Mouse (Mus musculus): Measurements from ENCODE around the gene Hfe2.
A peak's percentile ranks its signal among the peaks of the same experiment; 100 is the strongest.

Gene Hfe2

GRCm38 (mm10) chr3:96559398-96559910, 34.5 kb downstream of the Hfe2 start:
- peak; percentile 69 to 75 for DNase-seq

- peak; percentile 54 for DNase-seq
These were observed 35.2 kb downstream of the Hfe2 start for GRCm38 (mm10) chr3:96559911-96560850.

DNA sequence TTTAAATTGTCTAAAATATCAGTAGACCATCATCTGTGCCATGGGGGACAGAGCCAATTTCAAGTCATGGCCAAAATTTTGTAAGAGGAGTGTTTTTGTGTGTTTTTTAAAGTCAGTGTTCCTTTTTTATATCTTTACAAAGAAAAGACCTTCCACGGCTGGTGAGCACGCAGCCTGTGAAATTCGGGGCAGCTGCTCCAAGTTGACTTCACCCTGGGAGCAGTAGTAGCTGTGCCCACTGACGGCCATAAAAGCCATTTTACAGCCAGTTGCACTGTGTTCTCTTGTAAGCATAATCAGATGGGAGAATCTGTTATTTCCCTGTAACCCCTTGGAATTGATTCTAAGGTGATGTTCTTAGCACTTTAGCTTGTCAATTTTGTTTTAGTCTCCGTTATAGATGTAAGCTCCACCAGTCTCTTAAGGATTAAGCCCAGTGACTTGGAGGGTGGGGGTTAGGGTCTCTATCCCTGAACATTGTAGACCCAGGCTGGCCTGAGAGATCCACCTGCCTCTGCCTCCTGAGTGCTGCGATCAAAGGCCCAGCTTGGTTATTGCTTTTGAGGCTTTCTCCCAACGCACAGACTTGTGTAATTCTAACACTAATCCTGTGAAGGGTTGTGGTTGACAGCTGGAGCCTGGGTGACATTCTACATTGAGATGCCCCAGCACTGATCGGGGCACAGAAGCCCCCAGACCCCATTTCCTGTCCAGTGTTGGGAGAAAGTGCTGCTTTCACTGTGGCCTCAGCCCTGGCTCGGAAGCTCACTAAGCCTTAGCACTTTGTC, 36.1 kb downstream of the Hfe2 start:
- peak; percentile 48 to 54 for DNase-seq

- peak; percentile 49 to 55 for DNase-seq
These were observed 37.1 kb downstream of the Hfe2 start for GRCm38 (mm10) chr3:96561946-96562681.

GRCm38 (mm10) chr3:96563267-96563666, 38.3 kb downstream of the Hfe2 start:
- no peak for DNase-seq

DNA sequence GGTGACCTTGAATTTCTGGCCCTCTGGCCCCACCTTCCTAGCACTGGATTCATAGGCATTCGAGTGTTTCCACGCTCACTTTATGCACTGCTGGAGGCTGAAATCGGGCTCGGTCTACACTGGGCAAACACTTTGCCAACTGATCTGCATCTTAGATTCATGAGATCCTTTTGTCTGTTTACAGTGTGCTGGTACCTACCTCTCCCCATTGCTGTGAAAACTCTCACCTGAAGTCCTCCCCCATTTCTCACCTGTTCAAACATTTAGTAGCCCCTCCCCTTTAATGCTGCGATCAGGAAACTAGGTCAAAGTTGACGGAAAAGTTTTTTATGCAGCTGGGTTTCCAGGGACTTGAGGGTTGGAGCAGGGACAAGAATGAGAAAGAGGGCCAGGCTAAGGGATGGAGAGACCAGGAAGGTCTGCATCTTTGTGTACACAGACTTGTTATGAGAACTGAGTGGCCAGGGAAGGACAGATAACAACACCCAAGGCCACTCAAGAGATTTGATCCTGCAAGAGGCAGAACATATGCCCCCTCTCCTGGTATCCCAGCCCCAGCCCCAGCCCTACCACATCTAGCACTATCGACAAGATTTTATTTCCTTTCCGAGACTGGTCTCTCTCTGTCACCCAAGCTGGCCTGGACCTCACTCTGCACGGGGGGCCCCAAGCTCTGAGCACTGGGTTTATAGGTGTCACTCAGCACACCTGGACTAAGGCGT, 39.1 kb downstream of the Hfe2 start:
- DNase-seq = no peak

DNA sequence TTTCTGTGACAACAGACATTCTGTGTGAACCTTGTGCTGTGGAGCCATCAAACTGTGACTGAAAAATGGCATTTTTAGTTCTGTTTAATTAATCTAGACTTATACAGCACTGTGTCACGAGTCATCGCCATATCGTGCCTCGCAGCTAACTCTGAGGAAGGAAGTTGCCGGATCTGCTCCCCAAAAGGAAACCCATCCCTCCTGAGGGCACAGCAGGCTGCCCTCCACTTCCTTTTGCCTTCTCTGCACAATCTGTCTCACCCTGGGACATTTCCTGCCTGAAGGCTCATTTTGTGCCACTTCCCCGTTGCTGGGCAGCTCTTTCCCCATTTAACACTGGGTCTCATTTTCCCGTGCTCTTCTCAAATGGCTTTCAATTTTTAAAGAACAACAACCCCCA, 39.7 kb downstream of the Hfe2 start:
- DNase-seq = peak; percentile 71 to 75

DNA sequence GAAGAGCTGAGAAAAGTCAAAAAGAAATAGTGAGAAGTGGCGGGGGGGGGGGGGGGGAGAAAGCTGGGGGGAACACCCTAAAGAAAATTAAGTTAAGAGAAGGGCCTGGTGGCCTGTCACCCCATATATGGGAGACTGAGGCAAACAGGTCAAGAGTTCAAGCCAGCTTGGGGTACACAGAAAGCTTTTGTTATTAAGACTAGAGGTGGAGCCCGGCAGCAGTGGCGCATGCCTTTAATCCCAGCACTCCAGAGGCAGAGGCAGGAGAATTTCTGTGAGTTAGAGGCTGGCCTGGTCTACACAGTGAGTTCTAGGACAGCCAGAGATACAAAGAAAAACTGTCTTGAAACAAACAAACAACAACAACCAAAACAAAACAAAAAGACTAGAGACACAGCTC, 40.1 kb downstream of the Hfe2 start:
- DNase-seq = no peak

- no peak for DNase-seq
These were observed 41.9 kb downstream of the Hfe2 start for GRCm38 (mm10) chr3:96566661-96567450.

DNA sequence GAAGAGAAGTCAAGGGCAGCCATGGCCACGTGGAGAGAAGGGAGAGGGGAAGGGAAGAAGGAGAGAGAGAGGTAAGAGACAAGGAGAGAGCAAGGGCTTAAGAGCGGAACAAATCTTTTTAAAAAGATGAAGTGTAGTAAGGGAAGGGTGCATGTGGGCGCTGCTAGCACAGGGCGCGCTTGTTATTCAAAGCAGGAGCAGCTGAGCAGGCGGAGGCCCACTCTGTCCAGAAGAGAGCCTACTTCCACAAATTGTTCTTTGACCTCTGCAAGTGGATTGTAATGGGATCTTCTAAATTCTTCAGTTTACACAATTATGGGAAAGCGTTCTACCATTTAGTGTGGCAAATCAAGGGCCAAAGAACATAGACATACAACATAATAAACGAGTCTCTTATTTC, 43.6 kb downstream of the Hfe2 start:
- DNase-seq = no peak

DNA sequence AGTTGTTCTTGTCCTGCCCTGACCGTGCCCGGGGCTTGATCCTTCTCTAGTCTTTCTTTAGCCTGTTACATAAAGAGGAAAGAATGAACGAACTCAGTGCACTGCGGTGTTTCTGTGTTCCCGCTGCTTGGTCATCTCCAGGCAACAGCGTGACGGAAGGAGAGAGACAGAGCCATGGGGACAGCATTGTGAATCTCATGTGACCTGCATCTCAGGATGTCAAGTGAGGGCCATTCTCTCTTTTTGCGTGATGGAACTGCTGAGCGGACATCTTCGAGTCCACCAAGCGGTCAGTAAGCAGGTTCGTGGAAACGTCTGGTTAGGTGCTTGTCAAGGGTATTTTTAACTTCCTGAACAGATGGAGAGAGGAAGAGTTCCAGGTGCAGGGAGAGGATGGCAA, 44.5 kb downstream of the Hfe2 start:
- no peak for DNase-seq

DNA sequence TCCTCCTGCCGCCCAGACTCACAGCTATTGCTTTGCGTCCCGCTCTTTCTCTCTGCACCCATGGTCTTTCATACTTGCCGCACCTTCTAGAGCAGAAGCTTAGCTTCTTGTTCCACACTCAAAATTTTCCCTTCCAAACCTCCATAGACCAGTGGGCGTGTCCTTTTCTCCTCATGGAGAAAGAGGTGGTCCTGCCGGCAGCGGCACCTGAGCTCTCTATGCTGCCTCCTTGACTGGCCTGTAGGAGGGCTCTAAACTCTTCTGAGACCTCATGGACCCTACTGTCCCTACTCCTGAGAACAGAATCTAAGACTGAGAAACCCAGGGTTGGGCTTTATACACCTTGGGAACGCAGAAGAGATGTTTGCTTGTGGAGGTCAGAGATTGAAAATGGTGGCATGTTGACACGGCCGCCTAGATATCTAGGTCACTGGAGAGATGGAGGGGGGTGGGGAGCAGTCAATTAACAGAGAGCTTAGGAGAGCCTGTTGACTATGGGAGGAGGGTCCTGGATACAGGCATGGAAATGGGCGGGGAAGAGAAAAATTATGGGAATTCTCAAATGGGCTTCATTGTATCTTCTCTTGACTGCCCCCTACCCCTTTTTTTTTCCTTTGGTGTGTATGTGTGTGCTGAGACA, 45.1 kb downstream of the Hfe2 start:
- no peak for DNase-seq

DNA sequence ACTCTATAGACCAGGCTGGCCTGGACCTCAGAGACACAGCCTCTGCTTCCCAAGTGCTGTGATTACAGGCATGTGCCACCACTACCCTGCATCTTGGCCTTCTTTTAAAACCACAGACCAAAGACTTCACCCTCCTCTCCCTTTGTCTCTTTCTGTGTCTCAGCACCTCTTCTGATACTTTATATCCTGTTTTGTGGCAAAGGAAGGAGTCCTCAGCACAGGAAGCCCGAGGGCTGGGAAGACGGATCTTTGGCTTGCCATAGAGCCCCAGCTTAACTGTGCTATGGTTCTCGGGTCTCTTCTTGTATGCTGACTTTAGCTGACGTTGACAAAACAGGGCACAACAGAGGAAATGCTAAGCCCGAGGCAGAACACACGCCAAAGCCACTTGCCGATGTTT, 45.7 kb downstream of the Hfe2 start:
- no peak for DNase-seq

DNA sequence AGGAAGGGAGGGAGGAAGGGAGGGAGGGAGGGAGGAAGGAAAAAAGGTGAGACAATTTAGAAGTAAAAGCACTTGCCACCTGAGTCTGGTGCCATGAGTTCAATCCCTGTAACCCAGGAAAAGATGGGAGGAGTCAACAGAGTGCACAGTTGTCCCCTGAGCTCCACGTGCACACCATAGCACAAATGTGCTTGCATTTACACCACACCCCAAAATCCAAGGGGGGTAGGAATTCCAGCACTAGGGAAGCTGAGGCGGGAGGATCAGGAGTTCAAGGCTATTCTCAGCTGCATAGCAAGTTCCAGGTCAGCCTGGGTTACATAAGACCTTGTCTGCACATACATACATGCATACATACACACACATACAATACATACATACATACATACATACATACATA, 46.4 kb downstream of the Hfe2 start:
- DNase-seq = no peak

GRCm38 (mm10) chr3:96571896-96572698, 47.1 kb downstream of the Hfe2 start:
- no peak for DNase-seq

GRCm38 (mm10) chr3:96573611-96574511, 48.9 kb downstream of the Hfe2 start:
- DNase-seq = no peak

DNA sequence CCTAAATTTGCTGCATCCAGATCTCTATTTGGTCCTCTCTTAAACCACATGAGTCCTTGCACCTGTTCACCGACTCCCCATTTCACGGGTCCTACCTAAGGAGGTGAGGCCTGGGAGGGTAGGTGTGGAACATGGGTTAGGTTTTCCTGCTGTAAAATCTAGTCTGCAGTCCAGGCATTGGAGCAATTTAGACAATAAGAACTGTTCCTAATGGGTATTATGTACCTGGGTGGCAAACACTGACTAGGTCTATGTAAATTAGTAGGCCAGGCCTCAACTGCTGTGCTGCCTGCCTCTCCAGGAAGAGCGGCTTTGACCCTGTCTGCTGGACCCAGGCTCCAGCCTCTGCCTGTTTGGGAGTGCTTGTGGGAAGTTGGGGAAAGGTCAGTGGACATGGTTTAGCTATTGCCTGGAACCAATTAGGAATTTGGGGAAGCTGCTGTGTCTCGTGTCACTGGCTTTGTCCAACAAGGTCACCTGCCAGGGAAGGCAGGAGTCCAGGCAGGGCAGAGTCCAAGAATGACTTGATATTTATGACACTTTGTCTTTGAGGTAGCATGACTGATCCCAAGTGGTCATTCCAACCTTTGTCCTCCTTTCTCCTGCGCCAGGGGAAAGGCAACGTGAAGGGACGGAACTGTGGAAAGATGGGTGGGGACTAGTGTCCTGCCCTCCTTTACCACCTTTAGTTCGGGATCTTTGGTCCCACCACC, 50.5 kb downstream of the Hfe2 start:
- no peak for DNase-seq

GRCm38 (mm10) chr3:96576005-96576658, 51.2 kb downstream of the Hfe2 start:
- no peak for DNase-seq

All from B cell, adult 2 months (primary cell).